Mouse (Mus musculus) fibroblast of lung, adult 2 months (primary cell): ENCODE measurements around the gene Mettl7a2.
"Not testable (repeated sequence)": the region's sequence is repeated elsewhere in the genome, so short reads cannot be mapped to it uniquely, and the experiment has no call there.

ENCODE experiments used
- DNase-seq: peaks from one replicate; pipeline ENCODE4 v3.0.0-alpha.2; 2011; ENCODE audit warnings: low read depth

The Mettl7a2 gene

GRCm38 (mm10) chr15:100337847-100338246 is 15.2 kb upstream of the Mettl7a2 start:
- not testable (repeated sequence) for DNase-seq

- peak; percentile 61 for DNase-seq
Observed at GRCm38 (mm10) chr15:100341314-100341980, 11.6 kb upstream of the Mettl7a2 start.

- DNase-seq, result no peak
Observed at GRCm38 (mm10) chr15:100345484-100345883, 7.5 kb upstream of the Mettl7a2 start.

GRCm38 (mm10) chr15:100346761-100347160 is 6.2 kb upstream of the Mettl7a2 start:
- no peak for DNase-seq

- no peak for DNase-seq
Observed at GRCm38 (mm10) chr15:100349496-100349895, 3.5 kb upstream of the Mettl7a2 start.

GRCm38 (mm10) chr15:100351501-100352060 is 1.4 kb upstream of the Mettl7a2 start:
- DNase-seq, result no peak

GRCm38 (mm10) chr15:100353399-100353798 is 399 bp downstream of the Mettl7a2 start:
- DNase-seq, result not testable (repeated sequence)

GRCm38 (mm10) chr15:100355876-100356275 is 2.9 kb downstream of the Mettl7a2 start:
- no peak for DNase-seq

GRCm38 (mm10) chr15:100364242-100364641 is 11.2 kb downstream of the Mettl7a2 start, which contains the start of gene Higd1c:
Gene Higd1c (plus strand): TSS chr15:100364542.
- DNase-seq, result no peak

GRCm38 (mm10) chr15:100365967-100366366 is 13.0 kb downstream of the Mettl7a2 start:
- DNase-seq, result not testable (repeated sequence)

GRCm38 (mm10) chr15:100367119-100367518 is 14.1 kb downstream of the Mettl7a2 start:
- no peak for DNase-seq

GRCm38 (mm10) chr15:100375066-100375465 is 22.1 kb downstream of the Mettl7a2 start:
- DNase-seq, result no peak

GRCm38 (mm10) chr15:100377847-100378505 is 25.0 kb downstream of the Mettl7a2 start:
- not testable (repeated sequence) for DNase-seq

- no peak for DNase-seq
Observed at GRCm38 (mm10) chr15:100379658-100380057, 26.7 kb downstream of the Mettl7a2 start.

- no peak for DNase-seq
Observed at GRCm38 (mm10) chr15:100380104-100380503, 27.1 kb downstream of the Mettl7a2 start.

GRCm38 (mm10) chr15:100385705-100386104 is 32.7 kb downstream of the Mettl7a2 start:
- DNase-seq, result no peak

GRCm38 (mm10) chr15:100387544-100388223 is 34.7 kb downstream of the Mettl7a2 start:
- DNase-seq, result no peak

- no peak for DNase-seq
Observed at GRCm38 (mm10) chr15:100388224-100388835, 35.3 kb downstream of the Mettl7a2 start.

GRCm38 (mm10) chr15:100388886-100389285 is 35.9 kb downstream of the Mettl7a2 start:
- DNase-seq, result no peak

GRCm38 (mm10) chr15:100391066-100391465 is 38.1 kb downstream of the Mettl7a2 start:
- no peak for DNase-seq

- no peak for DNase-seq
Observed at GRCm38 (mm10) chr15:100391599-100391998, 38.6 kb downstream of the Mettl7a2 start.

GRCm38 (mm10) chr15:100393016-100393415 is 40.0 kb downstream of the Mettl7a2 start:
- DNase-seq, result no peak
